In the genomic region with DNA sequence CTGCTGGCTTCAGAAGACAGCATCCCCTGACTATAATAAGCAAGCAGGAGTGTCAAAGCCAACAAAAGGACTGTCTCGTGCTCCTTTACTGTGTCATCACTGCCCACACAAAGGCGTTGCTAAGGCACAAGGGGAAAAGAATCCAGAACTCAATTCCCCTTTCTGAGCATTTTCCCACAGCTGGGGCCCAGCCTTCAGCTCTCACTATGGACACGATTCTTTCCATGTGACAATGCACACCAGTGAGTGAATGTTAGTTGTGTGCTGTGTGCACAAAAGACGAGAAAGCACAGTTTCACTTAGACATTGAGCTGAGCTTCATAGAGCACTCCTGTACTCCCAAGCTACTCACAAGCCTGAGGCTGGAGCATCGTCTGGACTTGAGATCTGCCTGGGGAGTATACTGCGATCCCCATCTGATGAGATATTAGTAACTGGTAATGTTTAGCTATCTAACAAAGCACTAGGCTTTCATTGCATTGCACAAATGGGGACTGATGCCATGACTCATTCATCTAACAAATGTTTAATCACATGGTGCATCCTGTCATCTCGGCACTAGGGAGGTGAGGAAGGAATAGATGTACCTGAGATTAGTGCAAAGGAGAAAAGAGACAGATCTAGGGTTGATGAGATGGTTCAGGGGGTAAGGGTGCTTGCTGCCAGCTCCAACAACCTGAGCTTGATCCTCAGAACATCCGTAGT, we compare ENCODE assay signal across 10 mouse cellular contexts. TPM values are rescaled to one million over a fixed set of nuclear protein-coding genes. Genes with fewer than 3 reads are reported as not detected.
DNase-seq lines count a peak whose midpoint lies in the region; ATAC-seq lines count a peak whose summit lies in the region.
"Had no signal": no experiment of that assay in that cellular context is flagged by ENCODE, and none has a peak within 500 bp of the region (broad histone marks: within the 10 kb centered on the region; RNA-seq: fewer than 3 reads in every experiment).

No protein-coding gene starts in this region.

- peak; percentile 86 for DNase-seq in embryo, embryonic 10.5 days (ENCODE audit: low spot score)
- DNase-seq in forebrain, embryonic 14.5 days (ENCODE audit: low spot score), result peak; percentile 74
- peak; percentile 36 for DNase-seq in left cerebral cortex, adult 11 months (ENCODE audit: low spot score)
- DNase-seq in neural tube, embryonic 10.5 days (ENCODE audit: extremely low spot score, low spot score), result peak; percentile 51
- DNase-seq in limb, embryonic 10.5 days (ENCODE audit: low spot score), result no peak
- DNase-seq in cerebellum, postnatal 36 days, result no peak
- DNase-seq in urinary bladder, postnatal 10 days (ENCODE audit: low spot score), result no peak
- DNase-seq: retina, postnatal 1 day had no signal

- peak; percentile 76 for ATAC-seq in forebrain, embryonic 14.5 days
- ATAC-seq in inflammation-experienced regulatory T-cells, adult 6 months, result no peak

- no peaks in the 10 kb centered on the region for H3K9me3 ChIP-seq in forebrain, embryonic 14.5 days (replicated peaks; ENCODE audit: control insufficient read depth, low read length)
- H3K9me3 ChIP-seq in limb, embryonic 10.5 days (replicated peaks), result no peaks in the 10 kb centered on the region
- H3K9me3 ChIP-seq: limb, embryonic 12.5 days had no signal

- H3K27me3 ChIP-seq in forebrain, embryonic 14.5 days (replicated peaks; ENCODE audit: control insufficient read depth, insufficient read depth, low read length), result no peaks in the 10 kb centered on the region
- H3K27me3 ChIP-seq in limb, embryonic 10.5 days (ENCODE audit: low read depth, poor library complexity, severe bottlenecking), result no peaks in the 10 kb centered on the region; the same call in 1 of the 2 replicates
- H3K27me3 ChIP-seq: limb, embryonic 12.5 days had no signal

- H3K36me3 ChIP-seq in forebrain, embryonic 14.5 days (ENCODE audit: control insufficient read depth, insufficient read depth, low read length), result no peaks in the 10 kb centered on the region
- H3K36me3 ChIP-seq in limb, embryonic 10.5 days, result no peaks in the 10 kb centered on the region
- H3K36me3 ChIP-seq: limb, embryonic 12.5 days had no signal

- peak overlapping the region; percentile 66; the same call in 1 of the 2 replicates for H3K27ac ChIP-seq in forebrain, embryonic 14.5 days (ENCODE audit: low read depth, low read length)
- H3K27ac ChIP-seq in limb, embryonic 10.5 days, result no peak overlapping the region
- H3K27ac ChIP-seq: limb, embryonic 12.5 days had no signal

- no peak overlapping the region for H3K9ac ChIP-seq in forebrain, embryonic 14.5 days (ENCODE audit: low read length)
- H3K9ac ChIP-seq: limb, embryonic 12.5 days had no signal

- 24% methylated on average over 8 of the region's 8 CpGs for WGBS in forebrain, embryonic 14.5 days
- 72% methylated on average over 8 of the region's 8 CpGs for WGBS in limb, embryonic 10.5 days

- peaks cover 8% of the 10 kb centered on the region; the same call in 1 of the 2 replicates for H3K4me1 ChIP-seq in forebrain, embryonic 14.5 days (ENCODE audit: control insufficient read depth, insufficient read depth, low read length)
- peaks cover 5% of the 10 kb centered on the region for H3K4me1 ChIP-seq in limb, embryonic 10.5 days
- H3K4me1 ChIP-seq: limb, embryonic 12.5 days had no signal

- H3K4me3 ChIP-seq in forebrain, embryonic 14.5 days (ENCODE audit: low read depth, low read length), result no peak overlapping the region
- H3K4me3 ChIP-seq in limb, embryonic 10.5 days, result no peak overlapping the region
- H3K4me3 ChIP-seq: limb, embryonic 12.5 days had no signal

- no peak overlapping the region for H3K4me2 ChIP-seq in forebrain, embryonic 14.5 days (ENCODE audit: low read length)
- H3K4me2 ChIP-seq: limb, embryonic 12.5 days had no signal

RNA-seq across cellular contexts. Expression of gene Cdc42se2, which starts 25.5 kb away (rescaled TPM):
- 221 and 226 TPM in 2 replicates for polyA plus RNA-seq in forebrain, embryonic 14.5 days (2014; fragmentation: Nextera tagmentation; extraction: Ambion mirVana)
- polyA plus RNA-seq in inflammation-experienced regulatory T-cells, adult 6 months (2017; shearing (Covaris generic)), result 100 to 1,000 TPM; 243 to 360 (median 322) TPM
- polyA plus RNA-seq in limb, embryonic 10.5 days (2016; fragmentation: Nextera tagmentation; extraction: Ambion mirVana), result 136 and 140 TPM in 2 replicates

RNA-seq across cellular contexts. Expression of gene Lyrm7, which starts 47.8 kb away (rescaled TPM):
- polyA plus RNA-seq in forebrain, embryonic 14.5 days (2014; fragmentation: Nextera tagmentation; extraction: Ambion mirVana), result 11.4 and 13.2 TPM in 2 replicates
- 1 to 10 TPM; 3.4 to 6.4 (median 3.7) TPM for polyA plus RNA-seq in inflammation-experienced regulatory T-cells, adult 6 months (2017; shearing (Covaris generic))
- 6.5 and 7.9 TPM in 2 replicates for polyA plus RNA-seq in limb, embryonic 10.5 days (2016; fragmentation: Nextera tagmentation; extraction: Ambion mirVana)

RNA-seq across cellular contexts. Expression of gene Hint1, which starts 53.2 kb away (rescaled TPM):
- polyA plus RNA-seq in forebrain, embryonic 14.5 days (2014; fragmentation: Nextera tagmentation; extraction: Ambion mirVana), result 757 and 875 TPM in 2 replicates
- 100 to 1,000 TPM; 423 to 700 (median 441) TPM for polyA plus RNA-seq in inflammation-experienced regulatory T-cells, adult 6 months (2017; shearing (Covaris generic))
- polyA plus RNA-seq in limb, embryonic 10.5 days (2016; fragmentation: Nextera tagmentation; extraction: Ambion mirVana), result 550 and 645 TPM in 2 replicates

Comparison
In these comparisons a context has a peak if more than half of its experiments do, and no peak if none do; other contexts are left out.
1. DNase-seq: peak in embryo, embryonic 10.5 days (single experiment), forebrain, embryonic 14.5 days (single experiment), left cerebral cortex, adult 11 months (single experiment) and neural tube, embryonic 10.5 days (single experiment); none in limb, embryonic 10.5 days (single experiment), cerebellum, postnatal 36 days (0 of 2) and urinary bladder, postnatal 10 days (single experiment).